Mouse (Mus musculus): ENCODE results near the gene Utrn. TPM values are rescaled to one million over a fixed set of nuclear protein-coding genes. Genes with fewer than 3 reads are reported as not detected.
A peak's percentile ranks its signal among the peaks of the same experiment; 100 is the strongest.

Gene Utrn
- total and polyA plus RNA-seq, 3 experiments, result 0.31 to 1.1 (median 0.67) TPM

- TF ChIP-seq CHD2 (IDR thresholded peaks at IDR 0.05; ENCODE audit: low read length), result no peak
- TF ChIP-seq JUN (IDR thresholded peaks at IDR 0.05; ENCODE audit: insufficient read depth, low read depth, low read length), result peak; percentile 82
- no peak for TF ChIP-seq NELFE (IDR thresholded peaks at IDR 0.05; ENCODE audit: low read depth, low read length)
- TF ChIP-seq MXI1 (IDR thresholded peaks at IDR 0.05; ENCODE audit: low read depth, low read length), result no peak
- 0 out of 2 replicates have a peak, but pooled peaks have one; percentile 31 for TF ChIP-seq TCF12 (IDR thresholded peaks at IDR 0.05; ENCODE audit: low read depth, low read length)
Measured at GRCm38 (mm10) chr10:12813881-12814280, 55.3 kb downstream of the Utrn start (continued).

GRCm38 (mm10) chr10:12813211-12813811 lies 55.9 kb downstream of the Utrn start:
- H3K9ac ChIP-seq (ENCODE audit: insufficient read depth, low read depth), result no peak overlapping the region
- no peaks in the 10 kb centered on the region for H3K79me2 ChIP-seq (replicated peaks; ENCODE audit: control insufficient read depth, extremely low read depth, insufficient read depth, poor library complexity, severe bottlenecking)
- H3K27ac ChIP-seq (ENCODE audit: insufficient read depth, low read depth), result no peak overlapping the region
- no peak overlapping the region for H3K4me3 ChIP-seq (replicated peaks in 1 of 3; ENCODE audit: low read depth in 2 of 3, low read length in 2 of 3, poor library complexity in 1 of 3)
- no peaks in the 10 kb centered on the region for H3K27me3 ChIP-seq (replicated peaks)
- H3K9me3 ChIP-seq (replicated peaks; ENCODE audit: low read length), result no peaks in the 10 kb centered on the region
- in situ Hi-C loops (cut with MboI; ENCODE audit: low pct_ligation_motif_present, low pct_unique_long_range_greater_than_20kb, low sequenced_read_pairs) (no loop called here), dilution Hi-C loops (cut with MboI; ENCODE audit: extremely low pct_ligation_motif_present, extremely low pct_unique_long_range_greater_than_20kb, low sequenced_read_pairs) (no loop called here)
- TF ChIP-seq NELFE (IDR thresholded peaks at IDR 0.05; ENCODE audit: low read depth, low read length) (no peak), SIN3A (IDR thresholded peaks at IDR 0.05; ENCODE audit: low read length) (no peak), PAX5 (IDR thresholded peaks at IDR 0.05; ENCODE audit: low read length) (no peak), ETS1 (conservative IDR thresholded peaks at IDR 0.05; ENCODE audit: low read depth, low read length) (no peak), CHD1 (IDR thresholded peaks at IDR 0.05; ENCODE audit: low read depth, low read length) (no peak), MAZ (IDR thresholded peaks at IDR 0.05; ENCODE audit: low read depth, low read length) (no peak), RCOR1 (conservative IDR thresholded peaks at IDR 0.05; ENCODE audit: low read depth, low read length) (no peak), TCF12 (IDR thresholded peaks at IDR 0.05; ENCODE audit: low read depth, low read length) (no peak), EP300 (IDR thresholded peaks at IDR 0.05; ENCODE audit: low read length) (no peak), MAX (IDR thresholded peaks at IDR 0.05; ENCODE audit: low read length) (no peak), E2F4 (IDR thresholded peaks at IDR 0.05; ENCODE audit: insufficient replicate concordance, low read depth, low read length) (no peak), POLR2A (IDR thresholded peaks at IDR 0.05; ENCODE audit: low read depth, low read length) (no peak), MEF2A (IDR thresholded peaks at IDR 0.05; ENCODE audit: borderline replicate concordance, low read depth, low read length) (no peak)
- no peak for DNase-seq (ENCODE audit: extremely low read depth)
- H3K4me1 ChIP-seq (ENCODE audit: control insufficient read depth in 1 of 2, insufficient read depth in 2 of 2), result peaks cover 17 to 25% of the 10 kb centered on the region in 2 experiments
- peak overlapping the region; percentile 31; the same call in 1 of the 2 replicates for H3K4me2 ChIP-seq (ENCODE audit: insufficient read depth, low read depth, poor library complexity, severe bottlenecking)
- H3K36me3 ChIP-seq (replicated peaks in 1 of 2; ENCODE audit: control insufficient read depth in 1 of 2, insufficient read depth in 1 of 2, low read length in 1 of 2), result no peaks in the 10 kb centered on the region

- Histone ChIP-seq H3K27ac (ENCODE audit: insufficient read depth, low read depth) (no peak overlapping the region), H3K9me3 (replicated peaks; ENCODE audit: low read length) (no peaks in the 10 kb centered on the region), H3K36me3 (replicated peaks in 1 of 2; ENCODE audit: control insufficient read depth in 1 of 2, insufficient read depth in 1 of 2, low read length in 1 of 2) (no peaks in the 10 kb centered on the region), H3K79me2 (replicated peaks; ENCODE audit: control insufficient read depth, extremely low read depth, insufficient read depth, poor library complexity, severe bottlenecking) (no peaks in the 10 kb centered on the region), H3K4me2 (ENCODE audit: insufficient read depth, low read depth, poor library complexity, severe bottlenecking) (no peak overlapping the region), H3K4me1 (ENCODE audit: control insufficient read depth in 1 of 2, insufficient read depth in 2 of 2) (peaks cover 17 to 25% of the 10 kb centered on the region in 2 experiments), H3K9ac (ENCODE audit: insufficient read depth, low read depth) (no peak overlapping the region), H3K4me3 (replicated peaks in 1 of 3; ENCODE audit: low read depth in 2 of 3, low read length in 2 of 3, poor library complexity in 1 of 3) (no peak overlapping the region), H3K27me3 (replicated peaks) (no peaks in the 10 kb centered on the region)
- dilution Hi-C loops (cut with MboI; ENCODE audit: extremely low pct_ligation_motif_present, extremely low pct_unique_long_range_greater_than_20kb, low sequenced_read_pairs), result no loop called here
- no peak for DNase-seq (ENCODE audit: extremely low read depth)
- in situ Hi-C loops (cut with MboI; ENCODE audit: low pct_ligation_motif_present, low pct_unique_long_range_greater_than_20kb, low sequenced_read_pairs), result no loop called here
- no peak for TF ChIP-seq POLR2AphosphoS2 (IDR thresholded peaks at IDR 0.05; ENCODE audit: low read depth, low read length)
- no peak for TF ChIP-seq CHD1 (IDR thresholded peaks at IDR 0.05; ENCODE audit: low read depth, low read length)
- no peak for TF ChIP-seq MXI1 (IDR thresholded peaks at IDR 0.05; ENCODE audit: low read depth, low read length)
- no peak for TF ChIP-seq MYC (IDR thresholded peaks at IDR 0.05; ENCODE audit: low read depth, low read length)
- no peak for TF ChIP-seq IRF4 (IDR thresholded peaks at IDR 0.05; ENCODE audit: low read depth, low read length)
- no peak for TF ChIP-seq HCFC1 (IDR thresholded peaks at IDR 0.05; ENCODE audit: low read depth, low read length)
- no peak for TF ChIP-seq ZC3H11A (IDR thresholded peaks at IDR 0.05; ENCODE audit: low read depth, low read length)
Measured at GRCm38 (mm10) chr10:12812680-12813079, 56.5 kb downstream of the Utrn start.
